ENCODE assay signal across 9 mouse cellular contexts in the genomic region with DNA sequence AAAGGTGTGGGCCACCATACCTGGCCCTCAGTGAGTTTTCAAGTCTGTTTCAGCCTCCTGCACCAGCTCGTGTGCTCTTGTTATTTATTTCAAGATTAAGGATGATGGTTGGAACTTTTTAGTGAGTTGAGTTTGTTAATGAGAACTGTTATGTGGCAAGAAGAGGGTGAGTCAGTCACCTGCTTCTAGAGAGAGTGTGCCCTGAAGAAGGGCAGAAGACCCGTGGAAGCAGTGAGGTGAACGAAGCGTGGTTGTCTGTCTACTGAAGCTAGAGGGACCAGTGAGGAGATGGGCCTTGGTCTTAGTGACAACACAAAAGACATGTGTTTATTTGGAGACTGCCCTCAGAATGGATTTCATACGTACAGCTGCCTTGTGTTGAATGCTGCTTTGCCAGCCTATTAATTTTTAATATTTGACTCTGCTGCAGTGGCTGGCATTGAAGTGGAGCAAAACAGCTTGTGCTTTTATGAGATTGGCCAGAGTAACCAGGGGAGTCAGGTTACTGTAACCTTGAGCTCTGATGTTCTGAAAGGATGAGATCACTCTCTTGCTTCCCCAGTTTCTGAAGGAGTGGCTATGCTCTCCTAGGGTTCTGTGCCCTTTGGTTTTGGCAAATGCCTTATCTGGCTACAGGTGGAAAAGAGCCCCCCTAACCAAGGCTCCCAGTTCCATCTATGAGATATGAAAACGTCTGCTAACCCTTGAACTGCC. TPM values are rescaled to one million over a fixed set of nuclear protein-coding genes. Genes with fewer than 3 reads are reported as not detected.
DNase-seq lines count a peak whose midpoint lies in the region; ATAC-seq lines count a peak whose summit lies in the region.
"Had no signal": no experiment of that assay in that cellular context is flagged by ENCODE, and none has a peak within 500 bp of the region (broad histone marks: within the 10 kb centered on the region; RNA-seq: fewer than 3 reads in every experiment).

No protein-coding gene starts in this region.

- 63% methylated on average over 6 of the region's 6 CpGs for WGBS in liver, embryonic 11.5 days
- WGBS in intestine, embryonic 16.5 days: 63% methylated on average over 6 of the region's 6 CpGs

- no peak for DNase-seq in liver, embryonic 11.5 days (ENCODE audit: low spot score)
- DNase-seq in liver: no peak
- DNase-seq in heart, adult 8-10 months (ENCODE audit: low spot score): peak; percentile 28
- peak; percentile 6 for DNase-seq in mesoderm, embryonic 11.5 days (ENCODE audit: low read depth, low spot score)
- DNase-seq in B cell, adult 2 months: no peak
- no peak for DNase-seq in lung, postnatal 25 days (ENCODE audit: low spot score)
- DNase-seq: cerebellum, postnatal 25 days had no signal

- H3K4me1 ChIP-seq in liver, embryonic 11.5 days (replicated peaks; ENCODE audit: control insufficient read depth, insufficient read depth, low read length): peaks cover 32% of the 10 kb centered on the region
- 0 out of 2 replicates have a peak, but pooled peaks cover 4% of the 10 kb centered on the region for H3K4me1 ChIP-seq in intestine, embryonic 16.5 days (ENCODE audit: control insufficient read depth, insufficient read depth, low read length)

- H3K9ac ChIP-seq in liver, embryonic 11.5 days (ENCODE audit: low read depth, low read length): 0 out of 2 replicates have a peak overlapping the region, but pooled peaks have one; percentile 3
- H3K9ac ChIP-seq in intestine, embryonic 16.5 days (ENCODE audit: low read depth, low read length): no peak overlapping the region

- H3K4me2 ChIP-seq in liver, embryonic 11.5 days: no peak overlapping the region
- H3K4me2 ChIP-seq in intestine, embryonic 16.5 days (ENCODE audit: low read depth, low read length): no peak overlapping the region

- H3K27ac ChIP-seq in liver, embryonic 11.5 days (ENCODE audit: low read depth, low read length): peak overlapping the region; percentile 28; the same call in 1 of the 2 replicates
- no peak overlapping the region for H3K27ac ChIP-seq in intestine, embryonic 16.5 days (ENCODE audit: low read length)
- H3K27ac ChIP-seq: left cerebral cortex, adult 2 months had no signal

- no peaks in the 10 kb centered on the region for H3K9me3 ChIP-seq in liver, embryonic 11.5 days (ENCODE audit: control insufficient read depth, low read length)
- no peaks in the 10 kb centered on the region for H3K9me3 ChIP-seq in intestine, embryonic 16.5 days (ENCODE audit: control insufficient read depth, low read length)

- H3K27me3 ChIP-seq in liver, embryonic 11.5 days (replicated peaks; ENCODE audit: control insufficient read depth, insufficient read depth, low read length): no peaks in the 10 kb centered on the region
- no peaks in the 10 kb centered on the region for H3K27me3 ChIP-seq in intestine, embryonic 16.5 days (replicated peaks; ENCODE audit: control insufficient read depth, insufficient read depth, low read length)

- H3K4me3 ChIP-seq in liver, embryonic 11.5 days (ENCODE audit: low read depth, low read length): no peak overlapping the region
- no peak overlapping the region for H3K4me3 ChIP-seq in intestine, embryonic 16.5 days (ENCODE audit: low read length)
- H3K4me3 ChIP-seq: left cerebral cortex, adult 2 months had no signal

- ATAC-seq in liver, embryonic 11.5 days (replicated peaks; ENCODE audit: low FRiP score): no peak
- ATAC-seq in intestine, embryonic 16.5 days: peak; percentile 48; the same call in 1 of the 2 replicates

- H3K36me3 ChIP-seq in liver, embryonic 11.5 days (ENCODE audit: control insufficient read depth, insufficient read depth, low read length): no peaks in the 10 kb centered on the region
- 0 out of 2 replicates have a peak, but pooled peaks cover 2% of the 10 kb centered on the region for H3K36me3 ChIP-seq in intestine, embryonic 16.5 days (ENCODE audit: control insufficient read depth, insufficient read depth, low read length)

RNA-seq across cellular contexts. Expression of a gene that starts 36.7 kb away (rescaled TPM):
- 13.1 TPM in 2 replicates for polyA plus RNA-seq in liver, embryonic 11.5 days (2014; fragmentation: Nextera tagmentation; extraction: Ambion mirVana)
- total RNA-seq in heart, adult 8-10 months (2022): 10 to 100 TPM; 75.9 to 93.5 (median 92.3) TPM
- 7.0 and 8.9 TPM in 2 replicates for polyA plus RNA-seq in intestine, embryonic 16.5 days (2015; fragmentation: Nextera tagmentation; extraction: Ambion mirVana)

Comparison
In these comparisons a context has a peak if more than half of its experiments do, and no peak if none do; other contexts are left out.
1. DNase-seq: peak in heart, adult 8-10 months (single experiment) and mesoderm, embryonic 11.5 days (single experiment); none in liver, embryonic 11.5 days (single experiment), liver (single experiment), B cell, adult 2 months (0 of 2) and lung, postnatal 25 days (single experiment).